Mouse (Mus musculus) liver, embryonic 15.5 days (tissue): ENCODE results near the gene Ccdc144b. TPM values are rescaled to one million over a fixed set of nuclear protein-coding genes. Genes with fewer than 3 reads are reported as not detected.

ENCODE experiments used
- ATAC-seq: fragments of 200-750 bp; cut with Nextera tagmentation; 2 replicates; pipeline ENCODE4 v1.8.0; 2017; ENCODE audit warnings: moderate number of reproducible peaks, mild to moderate bottlenecking, moderate library complexity; ENCODE audit not compliant: insufficient read depth
- H3K27ac ChIP-seq: fragments of 300-500 bp; sonication (generic); replicated peaks from 2 replicates; pipeline ENCODE4 v1.5.1; 2015; ENCODE audit warnings: mild to moderate bottlenecking, inconsistent platforms
- H3K27me3 ChIP-seq: fragments of 300-500 bp; sonication (generic); 2 replicates; pipeline ENCODE4 v1.6.1; 2015; ENCODE audit warnings: mild to moderate bottlenecking, inconsistent platforms
- H3K36me3 ChIP-seq: fragments of 300-500 bp; sonication (generic); replicated peaks from 2 replicates; pipeline ENCODE4 v1.6.1; 2015; ENCODE audit warnings: moderate library complexity, mild to moderate bottlenecking, inconsistent platforms
- H3K4me1 ChIP-seq: fragments of 300-500 bp; sonication (generic); replicated peaks from 2 replicates; pipeline ENCODE4 v1.6.1; 2015; ENCODE audit warnings: inconsistent platforms
- H3K4me2 ChIP-seq: fragments of 300-500 bp; sonication (generic); 2 replicates; pipeline ENCODE4 v1.6.1; 2015; ENCODE audit warnings: moderate library complexity, mild to moderate bottlenecking, inconsistent platforms
- H3K4me3 ChIP-seq: fragments of 300-500 bp; sonication (generic); replicated peaks from 2 replicates; pipeline ENCODE4 v1.5.1; 2015; ENCODE audit warnings: mild to moderate bottlenecking, inconsistent platforms
- H3K9ac ChIP-seq: fragments of 300-500 bp; sonication (generic); 2 replicates; pipeline ENCODE4 v1.6.1; 2015; ENCODE audit warnings: moderate library complexity, mild to moderate bottlenecking, inconsistent platforms
- H3K9me3 ChIP-seq: fragments of 300-500 bp; sonication (generic); replicated peaks from 2 replicates; pipeline ENCODE4 v1.6.1; 2016; ENCODE audit warnings: inconsistent platforms
- WGBS: fragments of 180-500 bp; shearing (Covaris S2); methylation state at CpG from one replicate; pipeline ENCODE4 v1.1.7; 2015; ENCODE audit warnings: mixed read lengths; ENCODE audit not compliant: insufficient replicate concordance; 5-methylcytosine and 5-hydroxymethylcytosine counted together
- polyA plus RNA-seq: library from polyadenylated mRNA; unstranded; fragments of >200 nt; fragmentation: Nextera tagmentation; extraction: Ambion mirVana; gene quantifications from 2 replicates; pipeline ENCODE4 v1.2.1, GENCODE M21; 2015

Gene Ccdc144b
- polyA plus RNA-seq, 1 experiment from 2014 or later = not detected

DNA sequence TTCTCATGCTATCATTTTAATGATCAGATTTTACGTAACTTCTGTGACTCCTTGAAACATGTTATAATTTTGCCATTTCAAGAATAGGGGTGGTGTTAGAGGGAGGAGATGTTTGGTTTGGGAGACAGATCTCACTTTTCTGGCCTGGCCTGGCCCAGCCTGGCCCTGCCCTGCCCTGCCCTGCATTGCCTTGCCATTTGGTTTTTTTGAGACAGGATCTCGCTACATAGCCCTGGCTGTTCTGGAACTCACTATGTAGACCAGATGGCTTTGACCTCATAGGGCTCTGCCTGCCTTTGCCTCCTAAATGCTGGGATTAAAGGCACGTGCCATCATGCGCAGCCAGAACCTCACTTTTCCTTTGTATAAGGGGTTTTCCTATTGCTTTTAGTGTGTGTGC, 17.1 kb upstream of the Ccdc144b start:
- ATAC-seq = no peak
- Histone ChIP-seq H3K27ac (no peak overlapping the region), H3K4me3 (no peak overlapping the region), H3K4me1 (peaks cover 9% of the 10 kb centered on the region), H3K36me3 (peaks cover 32% of the 10 kb centered on the region), H3K9me3 (no peaks in the 10 kb centered on the region), H3K27me3 (no peaks in the 10 kb centered on the region), H3K4me2 (no peak overlapping the region), H3K9ac (no peak overlapping the region)
- WGBS = 86% methylated on average over 4 of the region's 4 CpGs

DNA sequence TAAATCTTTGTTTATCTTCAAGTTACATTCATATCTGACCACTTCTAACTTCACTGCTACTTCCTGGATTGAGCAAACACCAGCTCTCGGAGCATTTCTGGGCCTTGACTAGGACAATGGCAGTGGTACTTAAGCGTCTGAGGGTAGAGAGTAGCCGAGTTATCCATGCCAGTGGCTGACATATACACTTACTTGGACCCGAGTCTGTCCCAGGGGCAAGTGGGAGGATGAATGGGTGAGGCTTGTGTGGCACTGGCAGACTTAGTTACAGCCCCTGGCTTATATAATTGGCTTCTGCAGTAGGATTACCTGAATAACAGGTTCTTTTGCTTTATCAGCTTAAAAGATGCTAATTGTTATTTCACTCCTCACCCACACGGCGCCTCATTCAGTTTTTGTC, 14.4 kb upstream of the Ccdc144b start:
- Histone ChIP-seq H3K9me3 (no peaks in the 10 kb centered on the region), H3K27me3 (peaks cover 11% of the 10 kb centered on the region), H3K4me1 (peaks cover 9% of the 10 kb centered on the region), H3K4me3 (no peak overlapping the region), H3K9ac (no peak overlapping the region), H3K27ac (no peak overlapping the region), H3K4me2 (no peak overlapping the region), H3K36me3 (peaks cover 14% of the 10 kb centered on the region; the same call in 1 of the 2 replicates)
- WGBS = 67% methylated on average over 6 of the region's 6 CpGs
- ATAC-seq = no peak

DNA sequence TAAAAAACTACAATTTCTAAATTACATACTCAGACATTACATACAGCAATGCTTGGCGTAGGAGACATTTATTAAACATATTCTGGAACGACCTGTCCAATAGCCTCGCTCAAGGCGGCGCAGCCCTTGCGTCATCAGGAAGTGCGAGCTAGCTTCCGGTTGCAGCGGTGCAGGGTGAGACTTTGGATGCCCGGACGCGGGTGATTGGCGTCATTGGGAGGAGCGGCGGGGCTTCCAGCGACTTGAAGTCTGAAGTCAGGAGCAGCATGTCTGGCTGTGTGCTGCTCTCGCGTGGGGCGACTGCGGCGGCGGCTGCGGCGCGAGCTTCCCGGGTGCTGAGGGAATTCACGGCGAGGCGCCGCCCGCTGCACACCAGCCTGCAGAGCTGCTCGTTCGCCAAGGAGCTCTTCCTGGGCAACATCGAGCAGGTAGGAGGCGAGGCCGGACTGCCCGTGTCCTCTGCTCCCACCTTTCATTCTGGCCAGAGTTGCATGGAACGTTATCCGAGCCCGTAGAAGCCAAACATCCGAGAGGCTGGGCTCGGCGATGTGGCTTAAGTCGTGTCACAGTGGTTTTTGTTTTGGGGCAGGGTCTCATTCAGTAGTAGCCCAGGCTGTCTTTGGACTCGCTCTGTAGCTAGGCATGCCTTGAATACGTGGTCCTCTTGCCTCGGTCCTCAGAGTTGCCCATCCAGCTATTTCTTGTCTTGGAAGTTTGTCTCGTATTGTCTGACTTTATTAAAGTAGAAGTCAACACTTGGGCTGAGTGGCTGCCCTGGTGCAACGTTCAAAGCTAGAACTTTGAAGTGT, 12.7 kb upstream of the Ccdc144b start, which contains the start of gene Acad9:
Acad9 (plus strand) TSS at position 137 of the 809 bp plus-strand sequence.
- H3K4me2 ChIP-seq = peak within 1 kb of the TSS; percentile 80
- H3K27me3 ChIP-seq = peaks cover 13% of the 10 kb centered on the region
- peaks cover 9% of the 10 kb centered on the region for H3K4me1 ChIP-seq
- peak; percentile 86 for ATAC-seq
- H3K36me3 ChIP-seq = peaks cover 10% of the 10 kb centered on the region; the same call in 1 of the 2 replicates
- under 1% methylated on average over 49 of the region's 49 CpGs for WGBS
- H3K4me3 ChIP-seq = peak within 1 kb of the TSS; percentile 82
- H3K27ac ChIP-seq = peak within 1 kb of the TSS; percentile 43
- H3K9me3 ChIP-seq = no peaks in the 10 kb centered on the region
- H3K9ac ChIP-seq = peak within 1 kb of the TSS; percentile 74

DNA sequence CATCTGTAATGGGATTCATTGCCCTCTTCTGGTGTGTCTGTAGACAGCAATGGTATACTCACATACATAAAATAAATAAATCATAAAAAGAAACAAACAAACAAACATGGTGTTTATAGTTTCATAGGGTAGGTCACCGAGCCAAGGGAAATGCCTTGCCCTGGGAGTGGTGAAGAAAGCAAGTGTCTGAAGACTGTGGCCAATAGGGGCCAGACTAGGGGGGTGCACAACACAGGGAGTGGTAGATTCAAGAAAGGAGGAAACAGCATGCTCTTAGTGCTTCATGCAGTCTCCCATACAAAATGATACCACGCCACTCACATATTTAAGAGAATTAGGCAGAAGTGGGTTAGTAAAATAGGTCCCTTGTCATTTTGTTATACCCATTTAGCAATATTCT, 11.8 kb upstream of the Ccdc144b start:
- Histone ChIP-seq H3K4me3 (peak overlapping the region; percentile 82), H3K27me3 (peaks cover 16% of the 10 kb centered on the region), H3K9ac (no peak overlapping the region), H3K36me3 (0 out of 2 replicates have a peak, but pooled peaks cover 2% of the 10 kb centered on the region), H3K27ac (no peak overlapping the region), H3K9me3 (no peaks in the 10 kb centered on the region), H3K4me2 (peak overlapping the region; percentile 80), H3K4me1 (peaks cover 9% of the 10 kb centered on the region)
- ATAC-seq = no peak
- WGBS = 93% methylated on average over 2 of the region's 2 CpGs

DNA sequence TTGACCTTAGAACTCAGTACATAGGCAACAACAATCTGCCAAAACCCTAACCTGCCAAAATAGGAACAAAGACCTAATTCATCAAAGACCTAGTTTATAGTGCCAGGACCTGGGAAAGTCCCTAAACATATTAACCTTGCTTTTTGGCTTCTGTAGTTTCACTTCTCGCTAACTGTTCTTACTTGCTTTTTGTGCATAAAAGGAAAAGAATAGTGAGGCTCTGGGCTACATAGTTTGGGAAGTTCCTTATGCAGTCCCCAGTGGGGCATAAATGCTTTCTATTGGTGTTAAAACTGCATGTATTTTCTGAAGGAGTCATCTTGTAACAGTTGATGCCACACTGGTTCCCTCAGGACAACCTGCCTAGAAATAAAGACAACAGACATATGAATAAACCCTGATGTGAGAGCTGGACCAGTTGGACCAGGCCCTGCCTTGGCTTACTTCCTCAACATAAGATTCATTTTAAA, 11.3 kb upstream of the Ccdc144b start:
- Histone ChIP-seq H3K4me3 (no peak overlapping the region), H3K9me3 (no peaks in the 10 kb centered on the region), H3K4me2 (no peak overlapping the region), H3K9ac (no peak overlapping the region), H3K27me3 (peaks cover 16% of the 10 kb centered on the region), H3K27ac (no peak overlapping the region), H3K4me1 (peaks cover 9% of the 10 kb centered on the region), H3K36me3 (no peaks in the 10 kb centered on the region)
- no peak for ATAC-seq
- 88% methylated on average over 1 of the region's 1 CpGs for WGBS

DNA sequence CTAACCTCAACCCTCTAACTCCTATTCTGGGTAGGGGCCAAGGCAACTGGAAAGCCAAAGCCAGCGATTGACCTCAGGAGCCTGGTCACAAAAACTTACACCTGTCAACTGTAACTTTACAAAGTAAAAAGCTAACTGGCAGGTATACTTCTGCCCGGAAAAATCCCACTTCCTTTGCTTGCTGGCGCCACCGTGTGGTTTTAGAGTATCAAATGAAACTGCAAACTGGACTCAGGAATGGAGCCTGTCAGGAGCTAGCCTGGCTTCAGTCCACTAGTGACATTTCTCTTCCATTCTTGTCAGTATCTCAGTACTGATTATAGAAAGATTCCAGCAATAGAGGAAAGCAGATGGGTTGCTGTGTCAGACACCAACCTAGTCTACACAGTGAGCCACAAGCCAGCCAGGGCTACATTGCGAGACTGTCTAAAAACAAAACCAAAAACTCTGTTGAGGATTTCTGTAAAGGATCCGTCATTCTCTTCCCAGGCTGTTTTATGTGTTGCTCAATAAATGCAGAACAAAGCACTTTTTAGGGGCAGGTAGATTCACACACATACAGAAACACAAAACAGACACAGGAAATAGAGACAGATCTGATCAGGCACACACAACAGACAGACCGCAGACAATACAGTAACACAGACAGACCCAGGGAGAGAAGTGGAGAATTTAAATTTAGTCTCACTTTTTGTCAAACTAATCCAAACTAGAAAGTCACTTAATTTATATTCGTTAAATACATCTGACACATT, 6.9 kb upstream of the Ccdc144b start:
- H3K9ac ChIP-seq = no peak overlapping the region
- H3K27ac ChIP-seq = no peak overlapping the region
- peaks cover 19% of the 10 kb centered on the region for H3K27me3 ChIP-seq
- H3K4me2 ChIP-seq = no peak overlapping the region
- ATAC-seq = no peak
- 28% methylated on average over 8 of the region's 8 CpGs for WGBS
- H3K36me3 ChIP-seq = no peaks in the 10 kb centered on the region
- no peaks in the 10 kb centered on the region for H3K9me3 ChIP-seq
- H3K4me1 ChIP-seq = no peaks in the 10 kb centered on the region
- H3K4me3 ChIP-seq = no peak overlapping the region

DNA sequence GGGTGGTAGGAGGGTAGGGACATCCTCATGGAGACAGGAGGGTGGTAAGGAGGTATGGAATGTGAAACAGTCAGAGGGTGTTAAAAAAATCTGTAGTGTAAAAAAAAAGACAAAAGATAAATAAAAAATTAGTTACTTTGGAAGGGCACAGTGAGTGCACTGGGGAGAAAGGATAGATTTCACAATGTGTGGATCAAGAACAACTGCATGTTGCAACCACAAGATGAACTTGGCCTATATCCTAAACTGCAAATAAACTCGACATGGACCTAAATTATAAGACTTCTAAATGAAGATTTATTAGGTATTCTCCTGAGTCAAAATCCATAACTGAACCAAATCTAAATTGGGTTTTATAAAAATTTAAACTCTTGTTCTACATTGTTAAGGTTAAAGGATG, 4.2 kb downstream of the Ccdc144b start:
- H3K9ac ChIP-seq = no peak overlapping the region
- no peaks in the 10 kb centered on the region for H3K4me1 ChIP-seq
- no peak overlapping the region for H3K27ac ChIP-seq
- 54% methylated on average over 1 of the region's 1 CpGs for WGBS
- no peak for ATAC-seq
- no peak overlapping the region for H3K4me3 ChIP-seq
- no peaks in the 10 kb centered on the region for H3K27me3 ChIP-seq
- H3K4me2 ChIP-seq = no peak overlapping the region
- no peaks in the 10 kb centered on the region for H3K36me3 ChIP-seq
- H3K9me3 ChIP-seq = no peaks in the 10 kb centered on the region

DNA sequence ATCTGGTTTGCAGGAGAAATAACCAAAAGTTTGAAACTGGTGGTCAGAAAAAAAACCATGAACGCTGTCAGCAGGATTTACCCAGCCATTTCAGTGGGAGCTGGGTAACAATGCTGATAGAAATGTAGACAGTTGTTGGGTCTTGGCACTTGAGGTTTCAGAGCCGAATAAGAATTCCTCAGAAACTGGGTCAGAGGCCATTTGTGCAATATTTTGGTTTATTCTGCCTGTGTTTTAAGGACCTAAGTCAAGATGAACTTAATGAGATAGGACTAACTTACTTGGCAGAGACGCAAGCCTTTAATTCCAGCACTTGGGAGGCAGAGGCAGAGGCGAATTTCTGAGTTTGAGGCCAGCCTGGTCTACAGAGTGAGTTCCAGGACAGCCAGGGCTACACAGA, 8.3 kb downstream of the Ccdc144b start:
- H3K36me3 ChIP-seq = no peaks in the 10 kb centered on the region
- 49% methylated on average over 4 of the region's 4 CpGs for WGBS
- H3K27me3 ChIP-seq = no peaks in the 10 kb centered on the region
- H3K27ac ChIP-seq = no peak overlapping the region
- H3K9ac ChIP-seq = no peak overlapping the region
- ATAC-seq = no peak
- H3K9me3 ChIP-seq = no peaks in the 10 kb centered on the region
- H3K4me3 ChIP-seq = no peak overlapping the region
- H3K4me1 ChIP-seq = no peaks in the 10 kb centered on the region
- no peak overlapping the region for H3K4me2 ChIP-seq

DNA sequence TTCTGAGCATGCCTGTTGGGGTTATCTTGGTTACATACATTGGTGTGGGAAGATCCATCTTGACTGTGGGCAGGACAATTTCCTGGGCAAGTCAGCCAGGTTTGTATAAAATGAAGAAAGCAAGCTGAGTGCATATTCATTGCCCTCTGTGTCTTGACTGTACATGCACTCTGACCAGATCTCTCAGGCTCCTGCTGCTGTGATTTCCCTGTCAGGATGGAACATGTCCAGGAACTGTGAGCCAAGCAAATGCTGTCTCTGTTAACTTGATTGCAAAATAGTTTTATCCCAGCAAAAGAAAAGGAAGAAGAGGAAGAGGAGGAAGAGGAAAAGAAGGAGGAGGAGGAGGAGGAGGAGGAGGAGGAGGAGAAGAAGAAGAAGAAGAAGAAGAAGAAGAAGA, 8.8 kb downstream of the Ccdc144b start:
- Histone ChIP-seq H3K27me3 (no peaks in the 10 kb centered on the region), H3K4me1 (no peaks in the 10 kb centered on the region)
- ATAC-seq = no peak

DNA sequence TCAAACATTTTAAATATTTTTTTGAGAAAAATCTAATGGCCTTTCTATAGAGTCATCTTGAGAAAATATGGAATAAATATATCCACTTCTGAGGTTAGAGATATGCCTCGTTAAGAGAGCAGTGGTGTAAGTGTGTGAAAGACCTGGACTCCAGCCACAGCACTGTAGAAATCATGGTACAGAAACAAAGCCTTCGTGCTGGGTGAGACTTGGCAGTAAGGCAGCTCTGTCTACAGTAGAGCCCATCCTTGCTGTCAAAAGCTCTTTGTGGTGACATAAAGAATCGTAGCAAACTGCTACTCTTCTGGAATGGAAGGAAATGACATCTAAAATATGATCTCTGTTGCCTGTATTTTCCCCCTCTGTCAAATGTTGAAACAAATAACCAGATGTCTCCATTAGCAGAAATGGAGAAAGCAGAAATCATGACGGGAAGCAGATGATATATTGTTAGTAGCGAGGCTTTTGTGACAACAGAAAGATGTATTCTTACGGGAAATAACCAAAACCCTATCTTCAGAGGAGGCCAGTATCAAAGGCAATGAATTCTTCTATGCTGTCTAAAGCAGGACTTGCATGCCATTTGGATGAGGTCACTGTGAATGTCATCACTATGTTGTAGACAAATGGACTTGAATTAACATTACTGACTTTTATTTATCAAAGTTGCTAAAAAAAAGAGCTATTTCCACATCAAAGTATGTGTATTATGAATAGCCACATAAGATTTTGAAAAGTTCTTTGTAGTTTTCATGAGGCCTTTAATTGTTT, 21.4 kb downstream of the Ccdc144b start:
- H3K9me3 ChIP-seq = no peaks in the 10 kb centered on the region
- H3K4me3 ChIP-seq = no peak overlapping the region
- H3K36me3 ChIP-seq = no peaks in the 10 kb centered on the region
- WGBS = 46% methylated on average over 6 of the region's 6 CpGs
- H3K27ac ChIP-seq = no peak overlapping the region
- no peak overlapping the region for H3K4me2 ChIP-seq
- no peaks in the 10 kb centered on the region for H3K4me1 ChIP-seq
- no peak for ATAC-seq
- H3K9ac ChIP-seq = no peak overlapping the region
- H3K27me3 ChIP-seq = no peaks in the 10 kb centered on the region

More for the DNA sequence above, 8.8 kb downstream of the Ccdc144b start:
- Histone ChIP-seq H3K36me3 (no peaks in the 10 kb centered on the region), H3K4me2 (no peak overlapping the region), H3K9me3 (no peaks in the 10 kb centered on the region), H3K27ac (no peak overlapping the region), H3K9ac (no peak overlapping the region), H3K4me3 (no peak overlapping the region)

DNA sequence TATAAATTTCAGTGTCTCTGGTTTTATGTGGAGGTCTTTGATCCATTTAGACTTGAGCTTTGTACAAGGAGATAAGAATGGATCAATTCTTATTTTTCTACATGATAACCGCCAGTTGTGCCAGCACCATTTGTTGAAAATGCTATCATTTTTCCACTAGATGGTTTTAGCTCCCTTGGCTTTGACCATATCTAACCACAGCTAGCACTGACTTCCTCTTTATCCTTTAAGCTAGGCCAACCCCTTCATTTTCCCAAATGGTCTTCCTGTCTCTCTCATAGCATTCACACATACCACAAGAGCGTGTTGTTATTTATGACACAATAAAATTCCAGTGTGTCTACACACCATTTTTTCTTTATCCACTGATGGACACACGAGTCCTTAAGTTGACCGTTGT, 23.4 kb downstream of the Ccdc144b start:
- Histone ChIP-seq H3K9ac (no peak overlapping the region), H3K4me1 (no peaks in the 10 kb centered on the region), H3K4me3 (no peak overlapping the region), H3K36me3 (no peaks in the 10 kb centered on the region), H3K27ac (no peak overlapping the region), H3K27me3 (no peaks in the 10 kb centered on the region), H3K9me3 (no peaks in the 10 kb centered on the region), H3K4me2 (no peak overlapping the region)
- no peak for ATAC-seq
- WGBS = 39% methylated on average over 4 of the region's 4 CpGs
